Mouse (Mus musculus): ENCODE measurements around the gene Zfp758. TPM values are rescaled to one million over a fixed set of nuclear protein-coding genes. Genes with fewer than 3 reads are reported as not detected.
A peak's percentile ranks its signal among the peaks of the same experiment; 100 is the strongest.

Gene Zfp758
- polyA plus RNA-seq, 1 experiment from 2014 or later, result 9.7 TPM

GRCm38 (mm10) chr17:22423952-22424617 lies 62.8 kb downstream of the Zfp758 start, which contains the start of gene Zfp946:
TSS of gene Zfp946 (plus strand) at chr17:22424222.
- under 1% methylated on average over 29 of the region's 29 CpGs for WGBS
- peak; percentile 99 for ATAC-seq (ENCODE audit: low FRiP score, low TSS enrichment)
- Histone ChIP-seq H3K4me1 (ENCODE audit: control insufficient read depth, insufficient read depth, low read length) (0 out of 2 replicates have a peak, but pooled peaks cover 3% of the 10 kb centered on the region), H3K9ac (ENCODE audit: low read depth, low read length) (peak within 1 kb of the TSS; percentile 46), H3K27me3 (ENCODE audit: control insufficient read depth, insufficient read depth, low read length) (no peaks in the 10 kb centered on the region), H3K9me3 (ENCODE audit: control insufficient read depth, low read length) (no peaks in the 10 kb centered on the region), H3K4me3 (ENCODE audit: low read length) (peak within 1 kb of the TSS; percentile 57), H3K36me3 (ENCODE audit: control insufficient read depth, insufficient read depth, low read length) (no peaks in the 10 kb centered on the region), H3K4me2 (replicated peaks; ENCODE audit: low read depth, low read length) (peak within 1 kb of the TSS; percentile 46), H3K27ac (ENCODE audit: low read depth, low read length) (peak within 1 kb of the TSS; percentile 82)

- peak overlapping the region; percentile 82; the same call in 1 of the 2 replicates for H3K27ac ChIP-seq (ENCODE audit: low read depth, low read length)
- no peak; the same call in 1 of the 2 replicates for ATAC-seq (ENCODE audit: low FRiP score, low TSS enrichment)
- no peaks in the 10 kb centered on the region for H3K9me3 ChIP-seq (ENCODE audit: control insufficient read depth, low read length)
- H3K36me3 ChIP-seq (ENCODE audit: control insufficient read depth, insufficient read depth, low read length), result no peaks in the 10 kb centered on the region
- H3K27me3 ChIP-seq (ENCODE audit: control insufficient read depth, insufficient read depth, low read length), result no peaks in the 10 kb centered on the region
- peak overlapping the region; percentile 57 for H3K4me3 ChIP-seq (ENCODE audit: low read length)
- peak overlapping the region; percentile 46 for H3K9ac ChIP-seq (ENCODE audit: low read depth, low read length)
- 0 out of 2 replicates have a peak, but pooled peaks cover 3% of the 10 kb centered on the region for H3K4me1 ChIP-seq (ENCODE audit: control insufficient read depth, insufficient read depth, low read length)
- H3K4me2 ChIP-seq (replicated peaks; ENCODE audit: low read depth, low read length), result peak overlapping the region; percentile 46
- 2% methylated on average over 12 of the region's 12 CpGs for WGBS
Measured at GRCm38 (mm10) chr17:22424636-22425354, 63.5 kb downstream of the Zfp758 start.

Other genes starting within 250 kb of the Zfp758 start
- gene Zfp947, start 195.3 kb upstream of the Zfp758 start, polyA plus RNA-seq (2014; fragmentation: Nextera tagmentation; extraction: Ambion mirVana), result 3.1 and 3.3 TPM in 2 replicates
- gene Zfp994, start 135.8 kb upstream of the Zfp758 start, polyA plus RNA-seq (2014; fragmentation: Nextera tagmentation; extraction: Ambion mirVana), result 2.8 and 2.9 TPM in 2 replicates
- gene CT030661.1, start 46.6 kb upstream of the Zfp758 start, polyA plus RNA-seq (2014; fragmentation: Nextera tagmentation; extraction: Ambion mirVana), result 13.0 and 15.2 TPM in 2 replicates
- gene Zfp944, start 53 bp upstream of the Zfp758 start, polyA plus RNA-seq (2014; fragmentation: Nextera tagmentation; extraction: Ambion mirVana), result 12.8 and 15.8 TPM in 2 replicates
- 12.3 and 16.8 TPM in 2 replicates for gene Zfp946, start 62.8 kb downstream of the Zfp758 start, polyA plus RNA-seq (2014; fragmentation: Nextera tagmentation; extraction: Ambion mirVana)
- not detected in 2 replicates for gene Vmn2r111, start 212.0 kb downstream of the Zfp758 start, polyA plus RNA-seq (2014; fragmentation: Nextera tagmentation; extraction: Ambion mirVana)
- not detected in 2 replicates for gene Vmn2r112, start 239.5 kb downstream of the Zfp758 start, polyA plus RNA-seq (2014; fragmentation: Nextera tagmentation; extraction: Ambion mirVana)

Measured in kidney, embryonic 14.5 days (tissue).